Mouse (Mus musculus) stomach, embryonic 14.5 days (tissue): ENCODE measurements at regions not wholly inside any gene's neighbourhood (a gene's known extent, or its start where the extent isn't known, plus 50 kb on each side); places are given as distances from the start of the nearest gene placed in this dataset.

Source experiments
- ATAC-seq: fragments of 200-750 bp; cut with Nextera tagmentation; 2 replicates; pipeline ENCODE4 v1.8.0; 2017; ENCODE audit warnings: low read depth, moderate TSS enrichment; ENCODE audit not compliant: insufficient number of reproducible peaks, insufficient read depth, low FRiP score
- H3K27ac ChIP-seq: fragments of 300-500 bp; sonication (generic); 2 replicates; pipeline ENCODE4 v1.5.1; 2014; ENCODE audit warnings: mild to moderate bottlenecking, low read length, moderate library complexity, mixed read lengths
- H3K27me3 ChIP-seq: fragments of 300-500 bp; sonication (generic); 2 replicates; pipeline ENCODE4 v1.6.1; 2014; ENCODE audit warnings: low read length, control low read depth, mixed read lengths; ENCODE audit not compliant: control insufficient read depth, insufficient read depth
- H3K36me3 ChIP-seq: fragments of 300-500 bp; sonication (generic); 2 replicates; pipeline ENCODE4 v1.6.1; 2014; ENCODE audit warnings: mild to moderate bottlenecking, control low read depth, low read length, moderate library complexity, mixed read lengths; ENCODE audit not compliant: control insufficient read depth, insufficient read depth
- H3K4me1 ChIP-seq: fragments of 300-500 bp; sonication (generic); 2 replicates; pipeline ENCODE4 v1.6.1; 2014; ENCODE audit warnings: low read length, control low read depth, mixed read lengths; ENCODE audit not compliant: control insufficient read depth, insufficient read depth
- H3K4me2 ChIP-seq: fragments of 300-500 bp; sonication (generic); replicated peaks from 2 replicates; pipeline ENCODE4 v1.6.1; 2014; ENCODE audit warnings: low read depth, low read length, control low read depth
- H3K4me3 ChIP-seq: fragments of 300-500 bp; sonication (generic); 2 replicates; pipeline ENCODE4 v1.5.1; 2014; ENCODE audit warnings: low read depth, low read length, control low read depth
- H3K9ac ChIP-seq: fragments of 300-500 bp; sonication (generic); replicated peaks from 2 replicates; pipeline ENCODE4 v1.6.1; 2014; ENCODE audit warnings: low read depth, mild to moderate bottlenecking, control low read depth, low read length, moderate library complexity, mixed read lengths
- H3K9me3 ChIP-seq: fragments of 300-500 bp; sonication (generic); 2 replicates; pipeline ENCODE4 v1.6.1; 2016; ENCODE audit warnings: low read depth, low read length, control low read depth; ENCODE audit not compliant: control insufficient read depth
- WGBS: fragments of 180-500 bp; shearing (Covaris S2); extraction: QIAGEN DNeasy Blood & Tissue Kit; methylation state at CpG from one replicate; pipeline ENCODE4 v1.1.7; 2014; 5-methylcytosine and 5-hydroxymethylcytosine counted together

- H3K36me3 ChIP-seq: no peaks in the 10 kb centered on the region
- ATAC-seq: no peak
These were observed 182.8 kb upstream of the Rybp start for GRCm38 (mm10) chr6:100470071-100470470.

GRCm38 (mm10) chr6:100462757-100463156, 175.5 kb upstream of the Rybp start:
- H3K27ac ChIP-seq: no peak overlapping the region
- no peak for ATAC-seq
- H3K27me3 ChIP-seq: no peaks in the 10 kb centered on the region
- 83% methylated on average over 2 of the region's 2 CpGs for WGBS
- no peaks in the 10 kb centered on the region for H3K4me1 ChIP-seq
- no peak overlapping the region for H3K4me3 ChIP-seq
- H3K4me2 ChIP-seq: no peak overlapping the region
- peaks cover 8% of the 10 kb centered on the region; the same call in 1 of the 2 replicates for H3K9me3 ChIP-seq
- H3K36me3 ChIP-seq: no peaks in the 10 kb centered on the region
- H3K9ac ChIP-seq: no peak overlapping the region

More at GRCm38 (mm10) chr6:100470071-100470470, 182.8 kb upstream of the Rybp start:
- Histone ChIP-seq H3K27ac (no peak overlapping the region), H3K4me2 (no peak overlapping the region), H3K9ac (no peak overlapping the region), H3K27me3 (no peaks in the 10 kb centered on the region), H3K9me3 (no peaks in the 10 kb centered on the region; the same call in 1 of the 2 replicates), H3K4me3 (no peak overlapping the region), H3K4me1 (no peaks in the 10 kb centered on the region)
- 90% methylated on average over 2 of the region's 2 CpGs for WGBS

GRCm38 (mm10) chr6:100453401-100453800, 166.1 kb upstream of the Rybp start:
- peaks cover 5% of the 10 kb centered on the region; the same call in 1 of the 2 replicates for H3K9me3 ChIP-seq
- 82% methylated on average over 3 of the region's 3 CpGs for WGBS
- H3K4me2 ChIP-seq: no peak overlapping the region
- H3K4me3 ChIP-seq: no peak overlapping the region
- no peak overlapping the region for H3K27ac ChIP-seq
- H3K27me3 ChIP-seq: no peaks in the 10 kb centered on the region
- H3K36me3 ChIP-seq: no peaks in the 10 kb centered on the region
- no peak for ATAC-seq
- no peak overlapping the region for H3K9ac ChIP-seq
- no peaks in the 10 kb centered on the region for H3K4me1 ChIP-seq

GRCm38 (mm10) chr6:100452097-100453002, 165.1 kb upstream of the Rybp start:
- H3K4me2 ChIP-seq: no peak overlapping the region
- peak; percentile 79 for ATAC-seq

GRCm38 (mm10) chr6:100450108-100450507, 162.8 kb upstream of the Rybp start:
- H3K9me3 ChIP-seq: peaks cover 4% of the 10 kb centered on the region; the same call in 1 of the 2 replicates
- H3K36me3 ChIP-seq: no peaks in the 10 kb centered on the region
- no peak overlapping the region for H3K9ac ChIP-seq
- no peak overlapping the region for H3K27ac ChIP-seq
- ATAC-seq: no peak
- no peak overlapping the region for H3K4me2 ChIP-seq
- 95% methylated on average over 6 of the region's 6 CpGs for WGBS
- no peaks in the 10 kb centered on the region for H3K27me3 ChIP-seq
- no peaks in the 10 kb centered on the region for H3K4me1 ChIP-seq
- no peak overlapping the region for H3K4me3 ChIP-seq

More at GRCm38 (mm10) chr6:100452097-100453002, 165.1 kb upstream of the Rybp start:
- Histone ChIP-seq H3K9ac (no peak overlapping the region), H3K27ac (no peak overlapping the region), H3K4me1 (no peaks in the 10 kb centered on the region), H3K4me3 (no peak overlapping the region), H3K9me3 (peaks cover 4% of the 10 kb centered on the region; the same call in 1 of the 2 replicates), H3K27me3 (no peaks in the 10 kb centered on the region), H3K36me3 (no peaks in the 10 kb centered on the region)
- 57% methylated on average over 7 of the region's 9 CpGs for WGBS

GRCm38 (mm10) chr6:100449087-100449486, 161.8 kb upstream of the Rybp start:
- Histone ChIP-seq H3K9ac (no peak overlapping the region), H3K36me3 (no peaks in the 10 kb centered on the region), H3K4me3 (no peak overlapping the region), H3K4me2 (no peak overlapping the region), H3K27ac (no peak overlapping the region), H3K9me3 (peaks cover 4% of the 10 kb centered on the region; the same call in 1 of the 2 replicates), H3K27me3 (no peaks in the 10 kb centered on the region), H3K4me1 (no peaks in the 10 kb centered on the region)
- 98% methylated on average over 4 of the region's 4 CpGs for WGBS
- no peak for ATAC-seq

GRCm38 (mm10) chr6:100447211-100447610, 159.9 kb upstream of the Rybp start:
- ATAC-seq: no peak
- no peaks in the 10 kb centered on the region for H3K27me3 ChIP-seq
- H3K36me3 ChIP-seq: no peaks in the 10 kb centered on the region
- WGBS: 13% methylated on average over 1 of the region's 1 CpGs
- H3K4me3 ChIP-seq: no peak overlapping the region
- no peak overlapping the region for H3K9ac ChIP-seq
- peaks cover 4% of the 10 kb centered on the region; the same call in 1 of the 2 replicates for H3K9me3 ChIP-seq
- H3K4me2 ChIP-seq: no peak overlapping the region
- H3K4me1 ChIP-seq: no peaks in the 10 kb centered on the region
- H3K27ac ChIP-seq: no peak overlapping the region

- no peaks in the 10 kb centered on the region for H3K4me1 ChIP-seq
- H3K4me3 ChIP-seq: no peak overlapping the region
- H3K27me3 ChIP-seq: no peaks in the 10 kb centered on the region
- ATAC-seq: no peak
- H3K9me3 ChIP-seq: peaks cover 4% of the 10 kb centered on the region; the same call in 1 of the 2 replicates
- WGBS: 54% methylated on average over 4 of the region's 4 CpGs
- no peaks in the 10 kb centered on the region for H3K36me3 ChIP-seq
- no peak overlapping the region for H3K27ac ChIP-seq
- no peak overlapping the region for H3K4me2 ChIP-seq
- H3K9ac ChIP-seq: no peak overlapping the region
These were observed 159.5 kb upstream of the Rybp start for GRCm38 (mm10) chr6:100446804-100447203.
